Mouse (Mus musculus): ENCODE data around the gene Cd200r2. TPM values are rescaled to one million over a fixed set of nuclear protein-coding genes. Genes with fewer than 3 reads are reported as not detected.
"Not testable (repeated sequence)": the region's sequence is repeated elsewhere in the genome, so short reads cannot be mapped to it uniquely, and the experiment has no call there.

The Cd200r2 gene
- polyA plus RNA-seq (2015; fragmentation: Nextera tagmentation; extraction: Ambion mirVana), result not detected in 2 replicates

GRCm38 (mm10) chr16:44866797-44867196, at the start of gene Cd200r2:
Gene Cd200r2 (plus strand): TSS chr16:44867097.
- 83% methylated on average over 2 of the region's 2 CpGs for WGBS
- Histone ChIP-seq H3K27ac (replicated peaks) (no peak within 1 kb of the TSS), H3K4me2 (no peak within 1 kb of the TSS), H3K4me1 (no peaks in the 10 kb centered on the region), H3K36me3 (no peaks in the 10 kb centered on the region), H3K9me3 (replicated peaks) (no peaks in the 10 kb centered on the region), H3K9ac (replicated peaks) (no peak within 1 kb of the TSS), H3K27me3 (replicated peaks) (no peaks in the 10 kb centered on the region), H3K4me3 (replicated peaks) (no peak within 1 kb of the TSS)
- no peak for ATAC-seq (ENCODE audit: low FRiP score)

- Histone ChIP-seq H3K9me3 (replicated peaks) (no peaks in the 10 kb centered on the region), H3K27me3 (replicated peaks) (no peaks in the 10 kb centered on the region), H3K4me1 (no peaks in the 10 kb centered on the region), H3K4me3 (replicated peaks) (no peak overlapping the region), H3K36me3 (no peaks in the 10 kb centered on the region), H3K9ac (replicated peaks) (no peak overlapping the region), H3K27ac (replicated peaks) (no peak overlapping the region), H3K4me2 (no peak overlapping the region)
- ATAC-seq (ENCODE audit: low FRiP score), result no peak
- WGBS, result 48% methylated on average over 1 of the region's 1 CpGs
These were observed 48.9 kb upstream of the Cd200r2 start for GRCm38 (mm10) chr16:44818010-44818409.

GRCm38 (mm10) chr16:44820545-44820944, 46.4 kb upstream of the Cd200r2 start:
- Histone ChIP-seq H3K4me1 (no peaks in the 10 kb centered on the region), H3K9ac (replicated peaks) (no peak overlapping the region), H3K4me3 (replicated peaks) (no peak overlapping the region), H3K27me3 (replicated peaks) (no peaks in the 10 kb centered on the region), H3K9me3 (replicated peaks) (no peaks in the 10 kb centered on the region), H3K4me2 (no peak overlapping the region), H3K36me3 (no peaks in the 10 kb centered on the region), H3K27ac (replicated peaks) (no peak overlapping the region)
- 86% methylated on average over 4 of the region's 4 CpGs for WGBS
- ATAC-seq (ENCODE audit: low FRiP score), result no peak

- H3K4me3 ChIP-seq (replicated peaks), result no peak overlapping the region
- no peaks in the 10 kb centered on the region for H3K4me1 ChIP-seq
These were observed 34.6 kb upstream of the Cd200r2 start for GRCm38 (mm10) chr16:44832286-44832685.

GRCm38 (mm10) chr16:44833189-44833588, 33.7 kb upstream of the Cd200r2 start:
- H3K27me3 ChIP-seq (replicated peaks); H3K4me3 ChIP-seq (replicated peaks); H3K36me3 ChIP-seq; ATAC-seq (ENCODE audit: low FRiP score); H3K4me2 ChIP-seq; H3K27ac ChIP-seq (replicated peaks); H3K9ac ChIP-seq (replicated peaks); H3K4me1 ChIP-seq; H3K9me3 ChIP-seq (replicated peaks): not testable (repeated sequence)
- 51% methylated on average over 2 of the region's 2 CpGs for WGBS

More at GRCm38 (mm10) chr16:44832286-44832685, 34.6 kb upstream of the Cd200r2 start:
- Histone ChIP-seq H3K36me3 (no peaks in the 10 kb centered on the region), H3K27me3 (replicated peaks) (no peaks in the 10 kb centered on the region), H3K9me3 (replicated peaks) (no peaks in the 10 kb centered on the region), H3K4me2 (no peak overlapping the region), H3K27ac (replicated peaks) (no peak overlapping the region), H3K9ac (replicated peaks) (no peak overlapping the region)
- ATAC-seq (ENCODE audit: low FRiP score), result no peak
- WGBS, result 85% methylated on average over 3 of the region's 3 CpGs

- H3K36me3 ChIP-seq, result no peaks in the 10 kb centered on the region
- no peak overlapping the region for H3K27ac ChIP-seq (replicated peaks)
- WGBS, result 71% methylated on average over 1 of the region's 1 CpGs
- no peak overlapping the region for H3K4me2 ChIP-seq
- no peak overlapping the region for H3K9ac ChIP-seq (replicated peaks)
- H3K9me3 ChIP-seq (replicated peaks), result no peaks in the 10 kb centered on the region
- no peak overlapping the region for H3K4me3 ChIP-seq (replicated peaks)
- ATAC-seq (ENCODE audit: low FRiP score), result no peak
- H3K27me3 ChIP-seq (replicated peaks), result no peaks in the 10 kb centered on the region
- H3K4me1 ChIP-seq, result no peaks in the 10 kb centered on the region
These were observed 8.3 kb downstream of the Cd200r2 start for GRCm38 (mm10) chr16:44875178-44875577.

DNA sequence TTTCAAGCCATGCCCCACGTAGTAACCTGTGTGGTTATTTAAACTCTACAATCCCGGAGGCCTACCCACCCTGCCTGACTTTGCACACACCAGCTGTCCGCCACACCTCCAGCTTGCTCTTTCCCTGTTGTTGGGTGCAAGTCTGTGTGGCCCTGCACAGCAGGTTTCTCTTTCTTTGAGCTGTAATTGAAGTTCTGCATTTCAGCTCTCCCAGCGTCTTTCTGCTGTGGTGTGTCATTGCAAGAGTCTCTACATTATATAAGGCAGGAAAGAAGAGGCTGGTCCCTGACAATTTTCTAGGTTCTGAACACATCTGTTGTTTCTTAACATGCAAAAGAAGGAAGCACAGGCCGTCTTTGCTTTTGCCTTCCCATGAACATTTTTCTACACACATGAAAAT, 9.7 kb downstream of the Cd200r2 start:
- Histone ChIP-seq H3K4me3 (replicated peaks) (no peak overlapping the region), H3K4me1 (no peaks in the 10 kb centered on the region), H3K27me3 (replicated peaks) (no peaks in the 10 kb centered on the region), H3K4me2 (no peak overlapping the region), H3K9ac (replicated peaks) (no peak overlapping the region), H3K36me3 (no peaks in the 10 kb centered on the region), H3K9me3 (replicated peaks) (no peaks in the 10 kb centered on the region), H3K27ac (replicated peaks) (no peak overlapping the region)
- WGBS, result 70% methylated on average over 5 of the region's 5 CpGs
- no peak for ATAC-seq (ENCODE audit: low FRiP score)

GRCm38 (mm10) chr16:44877595-44877994, 10.7 kb downstream of the Cd200r2 start:
- no peaks in the 10 kb centered on the region for H3K27me3 ChIP-seq (replicated peaks)
- H3K4me2 ChIP-seq, result no peak overlapping the region
- no peak overlapping the region for H3K4me3 ChIP-seq (replicated peaks)
- no peaks in the 10 kb centered on the region for H3K36me3 ChIP-seq
- no peaks in the 10 kb centered on the region for H3K9me3 ChIP-seq (replicated peaks)
- 88% methylated on average over 6 of the region's 6 CpGs for WGBS
- no peaks in the 10 kb centered on the region for H3K4me1 ChIP-seq
- H3K9ac ChIP-seq (replicated peaks), result no peak overlapping the region
- no peak overlapping the region for H3K27ac ChIP-seq (replicated peaks)
- no peak for ATAC-seq (ENCODE audit: low FRiP score)

DNA sequence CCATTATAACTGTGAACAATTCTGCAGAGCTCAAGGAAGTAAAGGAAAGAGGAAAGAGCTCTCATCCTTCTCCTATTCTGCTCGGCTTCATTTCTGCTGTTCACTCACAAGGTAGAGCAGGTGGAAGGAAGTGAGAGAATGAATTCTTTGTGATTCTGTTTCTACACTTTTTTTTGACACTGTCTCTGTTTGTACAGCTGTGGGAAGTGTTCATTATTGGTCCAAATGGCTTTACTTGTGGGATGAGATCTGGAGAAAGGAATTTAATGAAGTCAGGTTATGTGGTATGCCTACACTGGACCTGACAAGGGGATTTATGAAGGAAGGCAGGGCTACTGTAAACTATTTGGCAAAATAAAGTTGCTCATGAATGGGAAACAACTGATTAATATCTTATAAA, 23.9 kb downstream of the Cd200r2 start:
- H3K4me2 ChIP-seq, result no peak overlapping the region
- no peaks in the 10 kb centered on the region for H3K9me3 ChIP-seq (replicated peaks)
- H3K27ac ChIP-seq (replicated peaks), result no peak overlapping the region
- H3K9ac ChIP-seq (replicated peaks), result no peak overlapping the region
- no peaks in the 10 kb centered on the region for H3K27me3 ChIP-seq (replicated peaks)
- 61% methylated on average over 1 of the region's 1 CpGs for WGBS
- H3K4me1 ChIP-seq, result no peaks in the 10 kb centered on the region
- no peaks in the 10 kb centered on the region for H3K36me3 ChIP-seq
- no peak overlapping the region for H3K4me3 ChIP-seq (replicated peaks)
- no peak for ATAC-seq (ENCODE audit: low FRiP score)

- H3K9me3 ChIP-seq (replicated peaks), result no peaks in the 10 kb centered on the region
- no peak overlapping the region for H3K4me3 ChIP-seq (replicated peaks)
- H3K27ac ChIP-seq (replicated peaks), result no peak overlapping the region
- no peak overlapping the region for H3K4me2 ChIP-seq
- no peak for ATAC-seq (ENCODE audit: low FRiP score)
- H3K27me3 ChIP-seq (replicated peaks), result no peaks in the 10 kb centered on the region
- no peaks in the 10 kb centered on the region for H3K36me3 ChIP-seq
- H3K4me1 ChIP-seq, result no peaks in the 10 kb centered on the region
- 84% methylated on average over 1 of the region's 1 CpGs for WGBS
- no peak overlapping the region for H3K9ac ChIP-seq (replicated peaks)
These were observed 65.1 kb downstream of the Cd200r2 start for GRCm38 (mm10) chr16:44932016-44932415.

GRCm38 (mm10) chr16:44943468-44943867, 76.6 kb downstream of the Cd200r2 start, which contains the start of gene Cd200r3:
Gene Cd200r3 (plus strand): TSS chr16:44943678.
- no peak within 1 kb of the TSS for H3K27ac ChIP-seq (replicated peaks)
- no peak within 1 kb of the TSS for H3K4me2 ChIP-seq
- H3K4me1 ChIP-seq, result no peaks in the 10 kb centered on the region
- 80% methylated on average over 3 of the region's 3 CpGs for WGBS
- no peak within 1 kb of the TSS for H3K4me3 ChIP-seq (replicated peaks)
- no peaks in the 10 kb centered on the region for H3K36me3 ChIP-seq
- H3K9me3 ChIP-seq (replicated peaks), result no peaks in the 10 kb centered on the region
- H3K27me3 ChIP-seq (replicated peaks), result no peaks in the 10 kb centered on the region
- H3K9ac ChIP-seq (replicated peaks), result no peak within 1 kb of the TSS
- ATAC-seq (ENCODE audit: low FRiP score), result no peak

- H3K9me3 ChIP-seq (replicated peaks), result no peaks in the 10 kb centered on the region
- H3K36me3 ChIP-seq, result no peaks in the 10 kb centered on the region
- ATAC-seq (ENCODE audit: low FRiP score), result no peak
These were observed 84.6 kb downstream of the Cd200r2 start for GRCm38 (mm10) chr16:44951360-44952114.

More at GRCm38 (mm10) chr16:44951360-44952114, 84.6 kb downstream of the Cd200r2 start:
- Histone ChIP-seq H3K4me3 (replicated peaks) (no peak overlapping the region), H3K27ac (replicated peaks) (no peak overlapping the region), H3K4me2 (no peak overlapping the region), H3K27me3 (replicated peaks) (no peaks in the 10 kb centered on the region), H3K4me1 (no peaks in the 10 kb centered on the region), H3K9ac (replicated peaks) (no peak overlapping the region)
- 77% methylated on average over 4 of the region's 4 CpGs for WGBS

Measured in neural tube, embryonic 15.5 days (tissue).